8 mouse cellular contexts compared by ENCODE assay signal in genomic region chr1:36068076-36068475, GRCm38 (mm10). TPM values are rescaled to one million over a fixed set of nuclear protein-coding genes. Genes with fewer than 3 reads are reported as not detected.
A peak's percentile ranks its signal among the peaks of the same experiment; 100 is the strongest.
DNase-seq lines count a peak whose midpoint lies in the region; ATAC-seq lines count a peak whose summit lies in the region.

Hs6st1 (plus strand) TSS chr1:36068400.

- peak; percentile 99 for DNase-seq in MN1 (ENCODE audit: low spot score)
- DNase-seq in cerebellum, adult 9-10 months: peak; percentile 94
- DNase-seq in frontal cortex, adult 2 months (ENCODE audit: extremely low spot score in 1 of 2, low spot score in 1 of 2): peak; percentile 67 to 93
- DNase-seq in hindbrain, embryonic 11.5 days (ENCODE audit: low spot score): peak; percentile 98
- peak; percentile 87 to 95 for DNase-seq in layer of hippocampus, postnatal 10 days (ENCODE audit: low spot score in 2 of 2)
- DNase-seq in lung, postnatal 10 days: peak; percentile 96
- DNase-seq in ovary, postnatal 36 days (ENCODE audit: low spot score): peak; percentile 97
- DNase-seq in thymus, postnatal 25 days: peak; percentile 93

- H3K9me3 ChIP-seq in hindbrain, embryonic 11.5 days (ENCODE audit: control insufficient read depth, low read length): no peaks in the 10 kb centered on the region

- 1% methylated on average over 21 of the region's 55 CpGs for WGBS in hindbrain, embryonic 11.5 days

- H3K27ac ChIP-seq in hindbrain, embryonic 11.5 days (ENCODE audit: low read depth, low read length): peak within 1 kb of the TSS; percentile 74

- peaks cover 26% of the 10 kb centered on the region for H3K4me1 ChIP-seq in hindbrain, embryonic 11.5 days (replicated peaks; ENCODE audit: control insufficient read depth, insufficient read depth, low read length)

- H3K36me3 ChIP-seq in hindbrain, embryonic 11.5 days (ENCODE audit: control insufficient read depth, insufficient read depth, low read length): no peaks in the 10 kb centered on the region

- peak within 1 kb of the TSS; percentile 97 for H3K4me2 ChIP-seq in hindbrain, embryonic 11.5 days (replicated peaks; ENCODE audit: low read depth, low read length)

- peak; percentile 93 for ATAC-seq in hindbrain, embryonic 11.5 days (ENCODE audit: low FRiP score)

- peak within 1 kb of the TSS; percentile 85 for H3K4me3 ChIP-seq in hindbrain, embryonic 11.5 days (ENCODE audit: low read depth, low read length)

- H3K9ac ChIP-seq in hindbrain, embryonic 11.5 days (ENCODE audit: low read depth, low read length): peak within 1 kb of the TSS; percentile 82

- no peaks in the 10 kb centered on the region for H3K27me3 ChIP-seq in hindbrain, embryonic 11.5 days (ENCODE audit: control insufficient read depth, insufficient read depth, low read length)

RNA-seq across cellular contexts. Expression of gene Hs6st1, which starts in this region (rescaled TPM):
- 44.8 and 44.9 TPM in 2 replicates for polyA plus RNA-seq in frontal cortex, adult 2 months (2012; rRNA removed)
- polyA plus RNA-seq in hindbrain, embryonic 11.5 days (2014; fragmentation: Nextera tagmentation; extraction: Ambion mirVana): 10.7 and 14.9 TPM in 2 replicates
- total RNA-seq in layer of hippocampus, postnatal 10 days (2021): 10 to 100 TPM; 52.2 to 52.9 TPM

Comparison
In these comparisons a context has a peak if more than half of its experiments do, and no peak if none do; other contexts are left out.
1. Peak in every context shown above with its lines: DNase-seq, ATAC-seq, H3K4me3 ChIP-seq and H3K27ac ChIP-seq.